Mouse (Mus musculus) testis, adult 2 months (tissue): ENCODE measurements around the gene Itpr1.

Source experiments
- CTCF ChIP-seq: fragments of 200-500 bp; IDR thresholded peaks from 2 replicates; pipeline ENCODE4 v1.5.1; 2012; ENCODE audit warnings: low read depth, mild to moderate bottlenecking, inconsistent platforms, low read length, moderate library complexity; ENCODE audit not compliant: control insufficient read depth, insufficient read depth, insufficient replicate concordance
- POLR2A ChIP-seq: fragments of 200-500 bp; IDR thresholded peaks from 2 replicates; pipeline ENCODE4 v1.6.1; 2012; ENCODE audit warnings: low read depth, mild to moderate bottlenecking, inconsistent platforms, low read length, moderate library complexity; ENCODE audit not compliant: control insufficient read depth

DNA sequence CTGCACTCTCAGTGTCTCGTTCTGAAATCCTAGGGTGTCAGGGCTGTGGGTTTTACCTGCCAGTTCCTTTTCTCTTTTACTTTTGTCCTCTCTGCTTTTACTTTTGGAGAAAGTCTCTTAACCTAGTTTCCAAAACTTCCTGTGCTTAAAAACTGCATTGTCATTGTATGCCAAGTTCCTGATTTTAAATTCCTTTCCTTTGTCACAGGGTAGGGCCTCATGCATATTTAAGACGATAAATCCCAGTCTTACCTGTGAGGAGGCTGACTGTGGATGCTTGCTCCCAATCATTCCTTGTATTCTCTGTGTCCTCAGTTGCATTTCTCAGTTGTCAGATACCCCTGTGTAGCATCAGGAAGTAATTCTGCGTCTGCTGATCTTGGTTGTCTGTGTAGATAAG, 118.4 kb downstream of the Itpr1 start:
- TF ChIP-seq CTCF (no peak), POLR2A (no peak)
